Mouse (Mus musculus): ENCODE measurements at regions not wholly inside any gene's neighbourhood (a gene's known extent, or its start where the extent isn't known, plus 50 kb on each side); places are given as distances from the start of the nearest gene placed in this dataset.
"Not testable (repeated sequence)": the region's sequence is repeated elsewhere in the genome, so short reads cannot be mapped to it uniquely, and the experiment has no call there.

GRCm38 (mm10) chr14:86599511-86599910, 541.5 kb downstream of the Diaph3 start:
- H3K36me3 ChIP-seq: no peaks in the 10 kb centered on the region
- no peak overlapping the region for H3K9ac ChIP-seq
- no peak overlapping the region for H3K4me3 ChIP-seq
- ATAC-seq (ENCODE audit: insufficient number of reproducible peaks, insufficient read depth, low FRiP score, low TSS enrichment): no peak
- WGBS: 79% methylated on average over 3 of the region's 3 CpGs
- H3K4me2 ChIP-seq (replicated peaks): no peak overlapping the region
- H3K27me3 ChIP-seq: no peaks in the 10 kb centered on the region
- H3K4me1 ChIP-seq: no peaks in the 10 kb centered on the region
- no peaks in the 10 kb centered on the region for H3K9me3 ChIP-seq
- H3K27ac ChIP-seq: no peak overlapping the region

GRCm38 (mm10) chr14:86588525-86588924, 552.5 kb downstream of the Diaph3 start:
- H3K27ac ChIP-seq: no peak overlapping the region
- H3K36me3 ChIP-seq: no peaks in the 10 kb centered on the region
- no peak overlapping the region for H3K4me2 ChIP-seq (replicated peaks)
- WGBS: 85% methylated on average over 2 of the region's 2 CpGs
- H3K9ac ChIP-seq: no peak overlapping the region
- H3K4me3 ChIP-seq: no peak overlapping the region
- no peaks in the 10 kb centered on the region for H3K9me3 ChIP-seq
- no peak for ATAC-seq (ENCODE audit: insufficient number of reproducible peaks, insufficient read depth, low FRiP score, low TSS enrichment)
- H3K4me1 ChIP-seq: no peaks in the 10 kb centered on the region
- no peaks in the 10 kb centered on the region for H3K27me3 ChIP-seq

DNA sequence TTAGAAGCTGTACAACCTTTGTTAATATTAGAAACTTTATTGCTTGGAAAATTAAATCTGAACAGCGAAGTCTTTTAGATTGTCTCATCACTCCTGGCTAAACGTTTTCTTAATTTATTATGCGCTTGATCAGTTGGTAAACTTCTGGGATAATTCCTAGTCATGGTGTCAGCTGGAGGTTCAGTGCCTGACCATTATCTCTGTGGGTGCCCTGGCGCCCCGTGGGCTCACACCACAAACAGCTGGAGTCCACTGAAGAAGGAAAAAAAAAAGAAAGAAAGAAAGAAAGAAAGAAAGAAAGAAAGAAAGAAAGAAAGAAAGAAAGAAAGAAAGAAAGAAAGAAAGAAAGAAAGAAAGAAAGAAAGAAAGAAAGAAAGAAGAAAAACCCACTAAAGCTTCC, 555.1 kb downstream of the Diaph3 start:
- H3K9me3 ChIP-seq; H3K36me3 ChIP-seq; H3K27me3 ChIP-seq; H3K27ac ChIP-seq; H3K9ac ChIP-seq; H3K4me3 ChIP-seq; H3K4me1 ChIP-seq; H3K4me2 ChIP-seq (replicated peaks); ATAC-seq (ENCODE audit: insufficient number of reproducible peaks, insufficient read depth, low FRiP score, low TSS enrichment): not testable (repeated sequence)
- WGBS: 55% methylated on average over 5 of the region's 5 CpGs

DNA sequence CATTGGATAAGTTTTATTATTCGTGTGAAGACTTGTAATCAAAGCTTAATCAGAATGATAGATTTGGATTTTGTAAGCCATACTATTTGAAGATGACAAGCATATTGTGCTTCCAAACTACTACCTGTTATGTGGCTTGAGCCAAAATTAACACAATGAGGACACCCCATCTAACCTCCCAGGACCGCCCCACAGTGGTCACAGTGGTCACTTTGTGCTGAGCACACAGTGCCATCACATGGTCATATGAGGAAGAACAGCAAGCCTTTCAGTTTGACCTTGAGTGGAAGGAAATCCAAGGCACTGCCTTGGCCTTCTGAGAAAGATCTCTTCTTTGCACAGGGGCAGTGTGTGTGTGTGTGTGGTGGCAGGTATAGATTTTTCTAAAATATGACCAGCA, 578.3 kb downstream of the Diaph3 start:
- Histone ChIP-seq H3K9me3 (no peaks in the 10 kb centered on the region), H3K27ac (no peak overlapping the region), H3K4me2 (replicated peaks) (no peak overlapping the region), H3K4me1 (no peaks in the 10 kb centered on the region), H3K36me3 (no peaks in the 10 kb centered on the region), H3K27me3 (no peaks in the 10 kb centered on the region), H3K4me3 (no peak overlapping the region), H3K9ac (no peak overlapping the region)
- 52% methylated on average over 2 of the region's 2 CpGs for WGBS
- no peak for ATAC-seq (ENCODE audit: insufficient number of reproducible peaks, insufficient read depth, low FRiP score, low TSS enrichment)

DNA sequence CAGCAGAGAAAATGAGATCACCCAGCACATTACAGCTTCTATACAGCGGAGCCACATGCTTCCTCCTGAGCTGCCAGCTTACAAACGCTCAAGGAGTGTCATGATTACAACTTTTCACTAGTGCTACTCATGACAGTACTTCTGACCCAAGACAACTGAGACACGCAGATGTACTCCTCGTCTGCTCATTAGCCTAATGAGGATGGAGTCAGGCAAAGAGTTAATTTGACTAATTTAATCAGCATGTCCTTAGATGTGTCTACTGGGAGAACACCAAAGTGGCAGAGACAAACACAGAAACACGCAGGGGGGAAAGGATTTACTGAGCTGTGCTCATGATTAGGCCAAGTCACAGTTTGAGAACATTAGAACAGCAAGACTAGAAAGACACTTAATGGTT, 603.0 kb downstream of the Diaph3 start:
- Histone ChIP-seq H3K27ac (no peak overlapping the region), H3K4me2 (replicated peaks) (no peak overlapping the region), H3K4me3 (no peak overlapping the region), H3K27me3 (no peaks in the 10 kb centered on the region), H3K4me1 (no peaks in the 10 kb centered on the region), H3K36me3 (no peaks in the 10 kb centered on the region), H3K9ac (no peak overlapping the region), H3K9me3 (no peaks in the 10 kb centered on the region)
- 71% methylated on average over 5 of the region's 5 CpGs for WGBS
- no peak for ATAC-seq (ENCODE audit: insufficient number of reproducible peaks, insufficient read depth, low FRiP score, low TSS enrichment)

- no peak for ATAC-seq (ENCODE audit: insufficient number of reproducible peaks, insufficient read depth, low FRiP score, low TSS enrichment)
- H3K9ac ChIP-seq: no peak overlapping the region
- no peak overlapping the region for H3K27ac ChIP-seq
- H3K4me2 ChIP-seq (replicated peaks): no peak overlapping the region
- H3K36me3 ChIP-seq: no peaks in the 10 kb centered on the region
- 82% methylated on average over 1 of the region's 1 CpGs for WGBS
- H3K4me1 ChIP-seq: no peaks in the 10 kb centered on the region
- H3K4me3 ChIP-seq: no peak overlapping the region
- no peaks in the 10 kb centered on the region for H3K9me3 ChIP-seq
- no peaks in the 10 kb centered on the region for H3K27me3 ChIP-seq
These were observed 604.6 kb downstream of the Diaph3 start for GRCm38 (mm10) chr14:86536341-86537027.

DNA sequence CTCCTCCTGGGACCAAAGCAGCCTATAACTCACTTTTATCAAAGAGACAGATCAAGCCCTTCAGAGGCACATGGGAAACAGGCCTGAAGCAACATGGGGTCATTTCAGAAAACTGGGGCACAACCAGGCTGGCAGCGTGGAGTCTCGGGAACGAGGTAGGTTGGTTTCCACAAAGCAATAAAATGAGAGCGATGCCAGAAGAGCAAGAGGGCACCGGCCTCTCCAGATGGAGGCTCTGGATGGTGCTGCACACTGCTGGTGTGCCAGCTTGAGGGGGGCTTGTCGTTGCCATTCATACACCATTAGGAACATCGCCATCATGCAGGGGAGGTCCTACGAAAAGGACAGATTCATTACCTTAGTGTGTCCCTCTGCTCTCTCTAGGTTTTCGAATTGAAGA, 630.6 kb downstream of the Diaph3 start:
- H3K4me3 ChIP-seq: no peak overlapping the region
- 94% methylated on average over 9 of the region's 9 CpGs for WGBS
- no peak overlapping the region for H3K27ac ChIP-seq
- H3K9me3 ChIP-seq: no peaks in the 10 kb centered on the region
- no peaks in the 10 kb centered on the region for H3K4me1 ChIP-seq
- no peak overlapping the region for H3K4me2 ChIP-seq (replicated peaks)
- no peak overlapping the region for H3K9ac ChIP-seq
- no peaks in the 10 kb centered on the region for H3K27me3 ChIP-seq
- no peaks in the 10 kb centered on the region for H3K36me3 ChIP-seq
- ATAC-seq (ENCODE audit: insufficient number of reproducible peaks, insufficient read depth, low FRiP score, low TSS enrichment): no peak

DNA sequence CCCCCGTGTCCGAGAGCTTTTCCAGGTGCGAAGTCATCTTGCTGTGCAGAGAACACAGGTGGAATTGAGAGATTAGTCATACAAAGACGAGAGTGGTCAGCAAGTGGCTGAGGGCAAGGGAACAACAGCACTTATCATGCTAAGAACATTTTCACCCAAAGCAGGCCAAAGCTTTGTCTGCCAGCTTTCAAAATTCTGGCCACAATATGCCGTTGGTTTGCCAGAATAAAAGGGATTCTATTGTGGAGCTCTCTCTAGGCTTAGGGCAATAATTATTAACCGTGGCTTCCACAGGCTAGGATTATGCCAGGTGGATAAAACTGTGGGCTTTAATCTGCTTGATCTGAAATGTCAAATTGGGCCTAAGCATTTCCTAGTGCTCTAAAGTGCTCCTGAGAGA, 631.3 kb downstream of the Diaph3 start:
- H3K9ac ChIP-seq: no peak overlapping the region
- no peaks in the 10 kb centered on the region for H3K9me3 ChIP-seq
- no peak for ATAC-seq (ENCODE audit: insufficient number of reproducible peaks, insufficient read depth, low FRiP score, low TSS enrichment)
- no peaks in the 10 kb centered on the region for H3K4me1 ChIP-seq
- H3K4me2 ChIP-seq (replicated peaks): no peak overlapping the region
- no peak overlapping the region for H3K4me3 ChIP-seq
- no peaks in the 10 kb centered on the region for H3K27me3 ChIP-seq
- WGBS: 82% methylated on average over 6 of the region's 6 CpGs
- no peaks in the 10 kb centered on the region for H3K36me3 ChIP-seq
- H3K27ac ChIP-seq: no peak overlapping the region

DNA sequence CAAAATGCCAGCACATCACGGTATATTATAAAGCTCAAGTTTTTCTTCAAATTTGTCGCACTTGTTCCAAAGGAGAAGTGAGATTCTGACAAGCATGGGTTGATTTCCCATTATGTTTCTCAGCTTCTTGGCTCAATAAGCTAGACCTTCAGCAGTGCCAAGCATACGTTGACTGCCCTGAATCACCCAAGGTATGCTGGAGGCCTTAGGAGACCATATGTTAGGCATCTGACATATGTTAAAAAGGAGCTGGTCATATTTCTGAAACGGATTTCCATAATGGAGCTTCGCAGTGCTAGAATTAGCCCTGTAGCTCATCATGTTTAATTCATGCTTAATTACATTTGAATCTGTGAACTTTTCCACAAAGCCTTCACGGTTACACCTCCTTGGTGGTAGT, 634.7 kb downstream of the Diaph3 start:
- H3K4me3 ChIP-seq: no peak overlapping the region
- ATAC-seq (ENCODE audit: insufficient number of reproducible peaks, insufficient read depth, low FRiP score, low TSS enrichment): no peak
- H3K4me2 ChIP-seq (replicated peaks): no peak overlapping the region
- no peaks in the 10 kb centered on the region for H3K9me3 ChIP-seq
- H3K36me3 ChIP-seq: no peaks in the 10 kb centered on the region
- WGBS: 83% methylated on average over 6 of the region's 6 CpGs
- no peak overlapping the region for H3K27ac ChIP-seq
- H3K27me3 ChIP-seq: no peaks in the 10 kb centered on the region
- H3K9ac ChIP-seq: no peak overlapping the region
- H3K4me1 ChIP-seq: no peaks in the 10 kb centered on the region

DNA sequence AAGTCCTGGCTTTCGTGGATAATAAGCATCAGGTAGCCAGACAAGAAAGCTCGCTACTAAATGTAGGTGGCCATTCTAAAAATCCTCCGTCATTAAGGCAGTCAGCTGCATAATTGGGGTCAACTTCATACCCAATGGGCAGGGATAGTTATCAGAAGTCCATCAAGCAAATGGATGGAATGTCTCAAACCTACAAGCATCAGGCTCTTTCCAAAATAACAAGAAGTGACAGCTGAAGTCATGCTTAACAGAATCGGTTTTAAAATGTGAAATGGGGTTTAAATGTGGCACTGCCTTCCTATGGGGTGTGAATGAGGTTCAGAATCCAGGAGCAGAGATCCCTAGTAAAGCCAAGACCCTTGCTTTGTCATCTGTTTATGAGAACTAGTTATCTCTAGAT, 650.2 kb downstream of the Diaph3 start:
- Histone ChIP-seq H3K27me3 (no peaks in the 10 kb centered on the region), H3K4me1 (no peaks in the 10 kb centered on the region), H3K27ac (no peak overlapping the region), H3K4me3 (no peak overlapping the region), H3K9me3 (no peaks in the 10 kb centered on the region), H3K4me2 (replicated peaks) (no peak overlapping the region), H3K36me3 (no peaks in the 10 kb centered on the region), H3K9ac (no peak overlapping the region)
- no peak for ATAC-seq (ENCODE audit: insufficient number of reproducible peaks, insufficient read depth, low FRiP score, low TSS enrichment)
- WGBS: 72% methylated on average over 4 of the region's 4 CpGs

DNA sequence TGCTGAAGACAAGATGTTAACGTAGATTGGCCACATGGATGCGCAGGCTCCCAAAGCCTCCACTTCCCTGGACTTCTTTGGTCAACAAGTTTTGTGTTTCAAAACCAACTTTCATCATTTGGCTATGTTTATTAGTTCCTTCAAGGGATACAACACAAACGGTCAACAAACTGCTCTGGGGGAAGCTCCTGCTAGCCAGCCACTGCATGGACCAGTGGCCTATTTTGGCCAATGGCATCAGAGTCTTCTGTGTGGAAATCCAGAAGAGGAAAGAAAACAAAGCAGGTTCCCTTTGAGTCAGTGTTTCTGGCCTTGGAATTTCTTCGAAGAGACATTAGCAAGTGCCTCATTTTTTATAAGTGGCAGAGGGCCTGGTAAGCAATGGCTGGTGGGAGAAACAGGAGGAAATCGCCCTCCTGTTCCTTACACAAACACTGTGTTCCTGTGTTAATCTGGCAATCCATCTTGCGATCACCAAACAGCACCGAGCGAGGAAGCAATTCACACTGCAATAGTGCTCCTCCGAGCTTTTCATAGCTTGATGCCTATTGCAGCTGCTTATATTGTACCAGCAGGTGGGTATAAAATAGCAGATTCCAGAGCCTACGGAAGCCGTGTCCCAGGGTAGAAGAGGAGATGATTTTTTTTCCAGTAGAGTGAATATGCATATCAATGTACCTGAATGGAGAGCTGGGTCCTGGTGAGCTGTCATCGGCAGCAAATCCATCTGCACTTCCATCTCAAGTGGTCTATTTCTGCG, 651.0 kb downstream of the Diaph3 start:
- Histone ChIP-seq H3K4me3 (no peak overlapping the region), H3K27me3 (no peaks in the 10 kb centered on the region), H3K9me3 (no peaks in the 10 kb centered on the region), H3K36me3 (no peaks in the 10 kb centered on the region), H3K4me2 (replicated peaks) (no peak overlapping the region), H3K9ac (no peak overlapping the region), H3K27ac (no peak overlapping the region), H3K4me1 (no peaks in the 10 kb centered on the region)
- 75% methylated on average over 13 of the region's 13 CpGs for WGBS
- ATAC-seq (ENCODE audit: insufficient number of reproducible peaks, insufficient read depth, low FRiP score, low TSS enrichment): no peak

DNA sequence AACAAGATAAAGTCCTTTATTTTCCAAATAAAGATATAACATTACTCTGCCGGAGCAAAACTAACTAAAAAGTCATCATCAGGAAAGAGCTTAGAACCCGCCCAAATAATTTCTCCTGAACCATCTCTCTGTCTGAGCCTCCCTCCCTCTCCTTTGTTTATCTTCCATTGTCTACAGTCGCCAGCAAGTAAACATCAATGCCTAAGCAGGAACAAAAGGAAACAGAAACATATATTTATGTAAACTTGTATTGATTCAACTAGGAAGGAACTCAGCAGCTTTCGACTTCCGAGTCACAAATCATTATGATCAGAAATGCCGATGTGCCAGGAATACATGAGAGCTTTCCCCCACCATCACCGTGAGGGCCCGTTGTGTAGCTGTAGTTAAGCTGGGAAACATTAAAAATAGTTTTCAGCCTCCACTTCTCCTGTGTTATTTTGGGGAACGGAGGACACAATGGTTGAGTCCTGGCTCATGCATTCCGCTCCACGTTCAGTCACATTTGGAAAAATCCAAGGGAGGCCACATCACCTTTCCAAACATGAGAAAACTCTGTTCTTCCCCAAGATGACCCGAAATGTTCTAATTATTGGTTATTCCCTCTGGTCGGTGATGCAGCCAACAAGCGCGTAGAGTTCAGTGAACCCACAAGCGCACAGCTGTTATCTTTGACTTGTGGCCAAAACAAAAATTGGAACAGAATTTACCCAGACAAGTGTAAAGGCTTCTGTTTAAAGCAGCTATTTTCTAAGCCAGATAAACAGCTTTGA, 651.8 kb downstream of the Diaph3 start:
- Histone ChIP-seq H3K4me1 (no peaks in the 10 kb centered on the region), H3K27ac (no peak overlapping the region), H3K9ac (no peak overlapping the region), H3K9me3 (no peaks in the 10 kb centered on the region), H3K27me3 (no peaks in the 10 kb centered on the region), H3K4me2 (replicated peaks) (no peak overlapping the region), H3K4me3 (no peak overlapping the region), H3K36me3 (no peaks in the 10 kb centered on the region)
- WGBS: 87% methylated on average over 16 of the region's 16 CpGs
- no peak for ATAC-seq (ENCODE audit: insufficient number of reproducible peaks, insufficient read depth, low FRiP score, low TSS enrichment)
